Mouse (Mus musculus): ENCODE data around the gene Pgm5.

DNA sequence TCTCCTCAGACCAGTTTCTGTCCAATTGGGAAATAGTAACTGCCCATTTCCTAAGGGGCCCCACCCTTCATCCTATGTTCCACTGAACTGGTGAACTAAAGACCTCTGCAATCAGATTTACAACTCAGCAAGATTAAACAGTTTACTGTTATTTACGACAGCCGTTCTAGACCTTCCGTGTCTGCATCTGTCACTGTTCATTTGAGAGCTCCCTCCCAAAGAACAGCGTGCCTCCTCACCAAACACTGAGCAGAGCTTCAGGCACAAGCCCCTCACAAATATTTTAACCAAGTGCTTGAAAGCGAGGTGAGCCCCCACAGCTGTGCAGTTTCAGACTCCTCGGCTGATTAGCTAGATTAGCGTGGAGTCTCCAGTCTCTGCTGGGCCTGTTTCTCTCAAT is 13.3 kb downstream of the Pgm5 start:
- TF ChIP-seq CTCF (IDR thresholded peaks at IDR 0.05; ENCODE audit: low read depth, low read length) (no peak), POLR2A (IDR thresholded peaks at IDR 0.05; ENCODE audit: insufficient read depth, low read length) (no peak)

All from ES-Bruce4 (cell line).